Mouse (Mus musculus): ENCODE measurements around the gene Irgq.
"Not testable (repeated sequence)": the region's sequence is repeated elsewhere in the genome, so short reads cannot be mapped to it uniquely, and the experiment has no call there.

DNA sequence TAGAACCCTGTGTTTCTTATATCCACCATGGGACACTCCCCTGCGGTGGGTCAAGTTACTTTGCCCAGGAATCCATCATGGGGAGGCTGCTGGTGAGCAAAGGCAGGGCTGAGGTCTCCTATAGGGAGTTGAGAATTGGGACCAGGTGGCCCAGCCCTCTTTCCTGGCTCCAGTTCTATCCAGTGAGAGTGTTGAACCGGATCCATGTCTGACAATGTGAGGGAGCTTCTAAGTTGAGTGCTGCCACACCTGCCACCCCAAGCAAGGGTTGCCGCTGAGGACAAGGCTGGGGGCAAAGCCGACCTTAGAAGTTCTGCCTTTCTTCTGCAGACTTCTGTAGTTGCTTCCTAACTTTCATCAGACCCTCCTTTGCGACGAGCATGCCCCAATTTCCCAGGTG lies 47.2 kb upstream of the Irgq start:
- not testable (repeated sequence) for TF ChIP-seq CTCF (IDR thresholded peaks at IDR 0.05; ENCODE audit: borderline replicate concordance, insufficient read depth, low read length); POLR2A (IDR thresholded peaks at IDR 0.05; ENCODE audit: low read depth, low read length)
